Mouse (Mus musculus) kidney, embryonic 14.5 days (tissue): ENCODE data around the gene Vps37d. TPM values are rescaled to one million over a fixed set of nuclear protein-coding genes. Genes with fewer than 3 reads are reported as not detected.
A peak's percentile ranks its signal among the peaks of the same experiment; 100 is the strongest.

Experiments used
- ATAC-seq: fragments of 200-750 bp; cut with Nextera tagmentation; 2 replicates; pipeline ENCODE4 v1.8.0; 2017; ENCODE audit warnings: moderate number of reproducible peaks, mild to moderate bottlenecking, moderate TSS enrichment, moderate library complexity; ENCODE audit not compliant: low FRiP score, low TSS enrichment
- H3K27ac ChIP-seq: fragments of 300-500 bp; sonication (generic); 2 replicates; pipeline ENCODE4 v1.5.1; 2014; ENCODE audit warnings: low read depth, mild to moderate bottlenecking, low read length, moderate library complexity, mixed read lengths
- H3K27me3 ChIP-seq: fragments of 300-500 bp; sonication (generic); 2 replicates; pipeline ENCODE4 v1.6.1; 2014; ENCODE audit warnings: mild to moderate bottlenecking, low read length; ENCODE audit not compliant: control insufficient read depth, insufficient read depth
- H3K36me3 ChIP-seq: fragments of 300-500 bp; sonication (generic); 2 replicates; pipeline ENCODE4 v1.6.1; 2014; ENCODE audit warnings: low read length, mixed read lengths; ENCODE audit not compliant: control insufficient read depth, insufficient read depth
- H3K4me1 ChIP-seq: fragments of 300-500 bp; sonication (generic); 2 replicates; pipeline ENCODE4 v1.6.1; 2014; ENCODE audit warnings: low read length, mixed read lengths; ENCODE audit not compliant: control insufficient read depth, insufficient read depth
- H3K4me2 ChIP-seq: fragments of 300-500 bp; sonication (generic); replicated peaks from 2 replicates; pipeline ENCODE4 v1.6.1; 2014; ENCODE audit warnings: low read depth, mild to moderate bottlenecking, low read length
- H3K4me3 ChIP-seq: fragments of 300-500 bp; sonication (generic); 2 replicates; pipeline ENCODE4 v1.5.1; 2014; ENCODE audit warnings: mild to moderate bottlenecking, low read length
- H3K9ac ChIP-seq: fragments of 300-500 bp; sonication (generic); 2 replicates; pipeline ENCODE4 v1.6.1; 2014; ENCODE audit warnings: low read depth, mild to moderate bottlenecking, low read length, moderate library complexity
- H3K9me3 ChIP-seq: fragments of 300-500 bp; sonication (generic); 2 replicates; pipeline ENCODE4 v1.6.1; 2016; ENCODE audit warnings: low read length; ENCODE audit not compliant: control insufficient read depth
- WGBS: fragments of 180-500 bp; shearing (Covaris S2); extraction: QIAGEN DNeasy Blood & Tissue Kit; methylation state at CpG from one replicate; pipeline ENCODE4 v1.1.7; 2014; 5-methylcytosine and 5-hydroxymethylcytosine counted together
- polyA plus RNA-seq: library from polyadenylated mRNA; unstranded; fragments of >200 nt; fragmentation: Nextera tagmentation; extraction: Ambion mirVana; gene quantifications from 2 replicates; pipeline ENCODE4 v1.2.1, GENCODE M21; 2014

Gene Vps37d
- polyA plus RNA-seq, 1 experiment from 2014 or later = 8.9 TPM

- no peaks in the 10 kb centered on the region for H3K9me3 ChIP-seq
- no peak overlapping the region for H3K9ac ChIP-seq
- no peak overlapping the region for H3K4me2 ChIP-seq
- no peaks in the 10 kb centered on the region for H3K27me3 ChIP-seq
- H3K4me3 ChIP-seq = no peak overlapping the region
- WGBS = 98% methylated on average over 2 of the region's 2 CpGs
- H3K4me1 ChIP-seq = 0 out of 2 replicates have a peak, but pooled peaks cover 4% of the 10 kb centered on the region
- H3K27ac ChIP-seq = no peak overlapping the region
- no peak for ATAC-seq
- H3K36me3 ChIP-seq = peaks cover 2% of the 10 kb centered on the region; the same call in 1 of the 2 replicates
Measured at GRCm38 (mm10) chr5:135079578-135079977, 1.5 kb upstream of the Vps37d start.

- peak overlapping the region; percentile 98 for H3K9ac ChIP-seq
- H3K27me3 ChIP-seq = no peaks in the 10 kb centered on the region
- peak overlapping the region; percentile 81 for H3K4me2 ChIP-seq
- H3K36me3 ChIP-seq = peaks cover 2% of the 10 kb centered on the region; the same call in 1 of the 2 replicates
- WGBS = 1% methylated on average over 11 of the region's 11 CpGs
- no peak overlapping the region for H3K27ac ChIP-seq
- ATAC-seq = no peak
- H3K4me3 ChIP-seq = peak overlapping the region; percentile 95
- no peaks in the 10 kb centered on the region for H3K9me3 ChIP-seq
- H3K4me1 ChIP-seq = peaks cover 9% of the 10 kb centered on the region
Measured at GRCm38 (mm10) chr5:135078482-135078810, 380 bp upstream of the Vps37d start.

- Histone ChIP-seq H3K9ac (peak overlapping the region; percentile 98), H3K4me1 (peaks cover 12% of the 10 kb centered on the region), H3K9me3 (no peaks in the 10 kb centered on the region), H3K36me3 (peaks cover 5% of the 10 kb centered on the region; the same call in 1 of the 2 replicates), H3K27me3 (no peaks in the 10 kb centered on the region), H3K27ac (peak overlapping the region; percentile 86), H3K4me3 (peak overlapping the region; percentile 95), H3K4me2 (peak overlapping the region; percentile 81)
- peak; percentile 24 for ATAC-seq
- WGBS = 17% methylated on average over 14 of the region's 14 CpGs
Measured at GRCm38 (mm10) chr5:135076931-135077505, 1.0 kb downstream of the Vps37d start.

- Histone ChIP-seq H3K4me2 (peak overlapping the region; percentile 81), H3K4me1 (peaks cover 12% of the 10 kb centered on the region), H3K27me3 (no peaks in the 10 kb centered on the region), H3K9ac (peak overlapping the region; percentile 98; the same call in 1 of the 2 replicates), H3K27ac (peak overlapping the region; percentile 86; the same call in 1 of the 2 replicates), H3K36me3 (peaks cover 5% of the 10 kb centered on the region; the same call in 1 of the 2 replicates), H3K9me3 (no peaks in the 10 kb centered on the region), H3K4me3 (peak overlapping the region; percentile 95)
- ATAC-seq = no peak
- 83% methylated on average over 14 of the region's 14 CpGs for WGBS
Measured at GRCm38 (mm10) chr5:135076368-135076767, 1.7 kb downstream of the Vps37d start.

GRCm38 (mm10) chr5:135075655-135076054, 2.4 kb downstream of the Vps37d start:
- H3K27me3 ChIP-seq = no peaks in the 10 kb centered on the region
- H3K4me2 ChIP-seq = no peak overlapping the region
- no peaks in the 10 kb centered on the region for H3K9me3 ChIP-seq
- peaks cover 5% of the 10 kb centered on the region; the same call in 1 of the 2 replicates for H3K36me3 ChIP-seq
- H3K9ac ChIP-seq = no peak overlapping the region
- no peak overlapping the region for H3K27ac ChIP-seq
- H3K4me3 ChIP-seq = no peak overlapping the region
- ATAC-seq = no peak
- H3K4me1 ChIP-seq = peaks cover 12% of the 10 kb centered on the region
- WGBS = 72% methylated on average over 4 of the region's 4 CpGs

GRCm38 (mm10) chr5:135073349-135074150, 4.5 kb downstream of the Vps37d start:
- Histone ChIP-seq H3K27me3 (no peaks in the 10 kb centered on the region), H3K4me2 (peak overlapping the region; percentile 32), H3K4me3 (peak overlapping the region; percentile 9; the same call in 1 of the 2 replicates), H3K36me3 (peaks cover 5% of the 10 kb centered on the region; the same call in 1 of the 2 replicates), H3K9ac (peak overlapping the region; percentile 44), H3K9me3 (no peaks in the 10 kb centered on the region), H3K4me1 (peaks cover 12% of the 10 kb centered on the region), H3K27ac (peak overlapping the region; percentile 17; the same call in 1 of the 2 replicates)
- ATAC-seq = no peak
- 20% methylated on average over 18 of the region's 26 CpGs for WGBS

- WGBS = 71% methylated on average over 6 of the region's 6 CpGs
- no peak for ATAC-seq
- H3K36me3 ChIP-seq = peaks cover 5% of the 10 kb centered on the region; the same call in 1 of the 2 replicates
- no peaks in the 10 kb centered on the region for H3K9me3 ChIP-seq
- no peak overlapping the region for H3K4me2 ChIP-seq
- peaks cover 12% of the 10 kb centered on the region for H3K4me1 ChIP-seq
- peak overlapping the region; percentile 44; the same call in 1 of the 2 replicates for H3K9ac ChIP-seq
- H3K4me3 ChIP-seq = no peak overlapping the region
- H3K27ac ChIP-seq = no peak overlapping the region
- no peaks in the 10 kb centered on the region for H3K27me3 ChIP-seq
Measured at GRCm38 (mm10) chr5:135072720-135073119, 5.3 kb downstream of the Vps37d start.

GRCm38 (mm10) chr5:135072061-135072460, 6.0 kb downstream of the Vps37d start:
- Histone ChIP-seq H3K9ac (no peak overlapping the region), H3K4me3 (no peak overlapping the region), H3K36me3 (peaks cover 7% of the 10 kb centered on the region; the same call in 1 of the 2 replicates), H3K4me1 (peaks cover 10% of the 10 kb centered on the region), H3K9me3 (no peaks in the 10 kb centered on the region), H3K4me2 (no peak overlapping the region), H3K27ac (no peak overlapping the region), H3K27me3 (no peaks in the 10 kb centered on the region)
- no peak for ATAC-seq
- WGBS = 88% methylated on average over 2 of the region's 2 CpGs

GRCm38 (mm10) chr5:135070448-135070847, 7.6 kb downstream of the Vps37d start:
- Histone ChIP-seq H3K27ac (no peak overlapping the region), H3K36me3 (peaks cover 13% of the 10 kb centered on the region; the same call in 1 of the 2 replicates), H3K4me2 (no peak overlapping the region), H3K9me3 (no peaks in the 10 kb centered on the region), H3K4me3 (no peak overlapping the region), H3K27me3 (no peaks in the 10 kb centered on the region), H3K4me1 (peaks cover 13% of the 10 kb centered on the region), H3K9ac (no peak overlapping the region)
- 88% methylated on average over 3 of the region's 3 CpGs for WGBS
- ATAC-seq = no peak
